Mouse (Mus musculus): ENCODE results near the gene Scoc. TPM values are rescaled to one million over a fixed set of nuclear protein-coding genes. Genes with fewer than 3 reads are reported as not detected.
"Not testable (repeated sequence)": the region's sequence is repeated elsewhere in the genome, so short reads cannot be mapped to it uniquely, and the experiment has no call there.

Gene Scoc
- polyA plus RNA-seq, 1 experiment: 0.70 TPM

DNA sequence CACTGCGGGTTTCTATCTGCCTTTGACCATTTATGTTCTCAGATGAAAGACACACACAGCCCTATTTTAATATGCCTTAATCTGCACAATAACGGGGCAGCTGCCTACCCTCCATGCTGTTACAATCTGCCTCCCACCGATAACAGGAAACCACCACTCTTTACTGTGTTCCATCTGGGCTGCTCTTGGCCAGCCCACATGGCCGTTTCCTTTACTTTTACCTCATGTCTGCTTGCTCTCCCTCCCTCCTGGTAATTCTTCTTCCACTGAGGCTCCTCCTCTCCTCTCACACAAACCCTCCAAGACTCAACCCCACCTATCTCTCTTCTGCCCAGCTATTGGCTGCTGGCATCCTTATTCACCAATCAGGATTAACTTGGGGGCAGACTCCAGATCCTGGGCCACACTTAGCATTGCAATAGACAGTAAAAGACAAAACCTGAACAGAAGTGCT is 29.1 kb downstream of the Scoc start:
- TF ChIP-seq GATA1 (IDR thresholded peaks at IDR 0.05; ENCODE audit: low read length) (no peak), TAL1 (IDR thresholded peaks at IDR 0.05; ENCODE audit: low read length) (peak; percentile 42; the same call in 2 of the 3 replicates)
- Histone ChIP-seq H3K4me3 (replicated peaks) (peak overlapping the region; percentile 53), H3K9me3 (ENCODE audit: control insufficient read depth, low read length) (no peaks in the 10 kb centered on the region), H3K36me3 (ENCODE audit: control insufficient read depth) (peaks cover 30% of the 10 kb centered on the region), H3K4me1 (ENCODE audit: control insufficient read depth) (peaks cover 54% of the 10 kb centered on the region), H3K27me3 (ENCODE audit: control insufficient read depth) (no peaks in the 10 kb centered on the region)

DNA sequence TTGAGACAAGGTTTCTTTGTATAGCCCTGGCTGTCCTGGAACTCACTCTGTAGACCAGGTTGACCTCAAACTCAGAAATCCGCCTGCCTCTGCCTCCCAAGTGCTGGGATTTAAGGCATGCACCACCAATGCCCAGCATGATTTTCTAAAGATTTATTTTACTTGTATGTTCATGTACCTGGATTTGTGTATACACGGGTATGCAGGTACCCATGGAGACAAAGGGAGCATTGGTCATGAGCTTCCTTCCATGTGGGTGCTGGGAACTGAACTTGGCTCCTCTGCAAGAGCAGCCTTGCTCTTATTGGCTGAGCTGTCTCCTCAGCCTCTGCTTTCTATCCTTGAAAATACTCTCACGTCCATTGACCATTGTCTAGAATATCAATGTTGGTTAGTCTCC is 29.6 kb downstream of the Scoc start:
- Histone ChIP-seq H3K4me3 (replicated peaks) (peak overlapping the region; percentile 53), H3K4me1 (ENCODE audit: control insufficient read depth) (peaks cover 58% of the 10 kb centered on the region), H3K36me3 (ENCODE audit: control insufficient read depth) (peaks cover 25% of the 10 kb centered on the region)
- H3K27me3 ChIP-seq (ENCODE audit: control insufficient read depth); H3K9me3 ChIP-seq (ENCODE audit: control insufficient read depth, low read length): not testable (repeated sequence)

DNA sequence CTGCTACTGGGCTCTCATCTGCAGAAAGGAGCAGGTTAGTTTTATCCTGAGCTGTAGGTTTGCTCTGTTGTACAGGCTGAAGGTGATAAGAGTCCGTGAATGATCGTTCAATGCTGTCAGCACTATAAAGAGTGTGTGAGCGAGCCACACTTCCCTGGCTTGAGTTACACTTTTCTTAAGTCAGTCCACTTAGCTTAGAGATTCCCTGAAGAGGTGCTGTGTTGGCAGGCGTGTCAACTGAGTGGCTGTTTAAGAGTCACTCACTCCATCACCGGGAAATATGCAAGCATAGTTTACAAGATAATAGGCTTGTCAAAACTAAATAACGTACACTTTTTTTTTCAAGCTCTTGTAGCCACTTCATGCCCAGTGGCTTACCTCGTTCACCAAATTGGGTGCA is 31.2 kb downstream of the Scoc start:
- TF ChIP-seq TAL1 (IDR thresholded peaks at IDR 0.05; ENCODE audit: low read length): no peak
- no peak for TF ChIP-seq GATA1 (IDR thresholded peaks at IDR 0.05; ENCODE audit: low read length)
- Histone ChIP-seq H3K36me3 (ENCODE audit: control insufficient read depth) (peaks cover 10% of the 10 kb centered on the region), H3K4me1 (ENCODE audit: control insufficient read depth) (peaks cover 69% of the 10 kb centered on the region), H3K27me3 (ENCODE audit: control insufficient read depth) (no peaks in the 10 kb centered on the region), H3K9me3 (ENCODE audit: control insufficient read depth, low read length) (no peaks in the 10 kb centered on the region), H3K4me3 (replicated peaks) (no peak overlapping the region)

DNA sequence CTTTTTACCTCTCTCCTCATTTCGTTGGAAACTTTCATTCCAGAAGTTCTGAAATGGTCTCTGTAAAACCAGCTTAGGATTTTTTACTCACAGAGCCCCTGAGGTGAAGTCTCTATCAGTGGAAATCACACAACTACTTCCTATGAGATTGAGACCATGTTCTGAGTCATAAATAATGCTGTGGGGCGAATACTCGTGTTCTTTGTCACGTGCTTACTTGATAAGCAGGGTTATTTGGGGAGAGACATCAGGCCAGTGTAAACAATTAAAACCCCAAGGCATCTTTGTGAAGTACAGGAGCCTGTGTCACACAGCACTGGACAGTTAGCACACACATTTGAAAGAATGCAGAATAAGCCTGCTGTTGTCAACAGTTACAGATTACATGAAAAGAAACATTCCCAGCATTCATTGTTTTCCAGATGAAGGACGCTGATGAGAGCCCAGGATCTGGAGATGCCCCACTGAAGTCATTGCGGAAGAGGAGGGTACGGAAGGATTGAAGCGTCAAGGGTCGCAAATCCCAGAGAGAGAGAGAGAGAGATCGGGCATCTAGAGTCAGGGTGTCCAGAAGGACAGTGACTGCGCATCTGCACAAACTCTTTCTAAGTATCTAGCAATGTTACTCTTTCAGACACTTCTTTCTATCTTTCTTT is 32.0 kb downstream of the Scoc start:
- no peak overlapping the region for H3K4me3 ChIP-seq (replicated peaks)
- no peaks in the 10 kb centered on the region for H3K27me3 ChIP-seq (ENCODE audit: control insufficient read depth)
- H3K36me3 ChIP-seq (ENCODE audit: control insufficient read depth): peaks cover 10% of the 10 kb centered on the region
- TF ChIP-seq TAL1 (IDR thresholded peaks at IDR 0.05; ENCODE audit: low read length) (no peak), GATA1 (IDR thresholded peaks at IDR 0.05; ENCODE audit: low read length) (no peak)
- H3K4me1 ChIP-seq (ENCODE audit: control insufficient read depth): peaks cover 76% of the 10 kb centered on the region
- H3K9me3 ChIP-seq (ENCODE audit: control insufficient read depth, low read length): no peaks in the 10 kb centered on the region

DNA sequence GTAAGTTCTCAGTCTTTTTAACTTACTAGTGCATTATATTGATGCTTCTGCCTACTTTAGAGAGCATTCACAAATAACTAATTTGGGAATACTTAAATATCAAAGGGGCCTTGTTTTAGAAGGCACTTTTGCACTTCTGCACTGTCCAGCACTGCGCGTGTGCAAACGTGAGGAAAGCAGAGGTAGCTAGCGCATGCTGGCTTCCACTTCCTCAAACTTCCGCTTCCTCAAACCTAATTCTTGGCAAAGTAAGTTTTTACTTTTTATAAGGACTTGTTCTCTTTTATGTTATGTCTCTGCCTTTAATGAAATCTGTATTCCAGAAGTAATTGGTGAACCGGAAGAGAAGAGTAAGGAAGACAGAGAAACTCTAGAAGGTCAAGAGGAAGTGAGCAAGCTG is 33.0 kb downstream of the Scoc start:
- TF ChIP-seq TAL1 (IDR thresholded peaks at IDR 0.05; ENCODE audit: low read length) (no peak), GATA1 (IDR thresholded peaks at IDR 0.05; ENCODE audit: low read length) (no peak)
- H3K27me3 ChIP-seq (ENCODE audit: control insufficient read depth): no peaks in the 10 kb centered on the region
- peaks cover 83% of the 10 kb centered on the region for H3K4me1 ChIP-seq (ENCODE audit: control insufficient read depth)

DNA sequence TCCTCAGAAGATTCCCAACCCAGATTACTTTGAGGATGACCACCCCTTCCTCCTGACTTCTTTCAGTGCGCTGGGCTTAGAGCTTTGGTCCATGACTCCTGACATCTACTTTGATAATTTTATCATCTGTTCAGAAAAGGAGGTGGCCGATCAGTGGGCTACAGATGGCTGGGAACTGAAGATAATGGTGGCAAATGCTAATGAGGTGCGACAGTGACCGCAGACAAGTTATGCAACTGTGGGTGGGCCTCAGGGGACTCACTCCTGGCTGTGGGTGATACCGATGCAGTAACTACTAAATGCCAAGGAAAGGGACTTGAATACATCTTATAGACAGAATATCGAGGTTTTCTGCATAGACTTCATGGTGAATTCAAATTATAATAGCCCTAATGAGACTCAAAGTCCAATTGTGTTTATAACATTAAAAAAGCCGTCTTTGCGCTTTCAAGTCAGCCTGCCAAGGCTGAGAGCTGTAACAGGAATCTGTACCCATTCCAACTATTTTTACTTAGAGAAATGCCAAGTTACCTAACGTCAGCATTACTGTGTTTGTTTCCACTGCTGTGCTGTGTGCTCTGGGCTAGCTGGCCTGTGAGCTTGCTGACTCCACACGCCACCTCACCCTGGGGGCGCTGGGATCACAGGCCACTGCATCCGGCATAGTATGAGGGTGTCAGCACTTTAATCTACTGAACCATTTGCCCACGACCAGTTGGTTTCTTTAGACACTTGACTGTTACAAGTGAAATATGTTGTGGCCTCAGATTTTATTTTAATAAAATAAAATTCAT is 35.0 kb downstream of the Scoc start:
- H3K4me1 ChIP-seq (ENCODE audit: control insufficient read depth): peaks cover 70% of the 10 kb centered on the region
- H3K36me3 ChIP-seq (ENCODE audit: control insufficient read depth): no peaks in the 10 kb centered on the region
- H3K4me3 ChIP-seq (replicated peaks): peak overlapping the region; percentile 32
- peak; percentile 63 for TF ChIP-seq TAL1 (IDR thresholded peaks at IDR 0.05; ENCODE audit: low read length)
- TF ChIP-seq GATA1 (IDR thresholded peaks at IDR 0.05; ENCODE audit: low read length): peak; percentile 49
- no peaks in the 10 kb centered on the region for H3K27me3 ChIP-seq (ENCODE audit: control insufficient read depth)
- no peaks in the 10 kb centered on the region for H3K9me3 ChIP-seq (ENCODE audit: control insufficient read depth, low read length)

More for the DNA sequence above, 33.0 kb downstream of the Scoc start:
- H3K9me3 ChIP-seq (ENCODE audit: control insufficient read depth, low read length): no peaks in the 10 kb centered on the region
- H3K36me3 ChIP-seq (ENCODE audit: control insufficient read depth): peaks cover 4% of the 10 kb centered on the region
- H3K4me3 ChIP-seq (replicated peaks): no peak overlapping the region

DNA sequence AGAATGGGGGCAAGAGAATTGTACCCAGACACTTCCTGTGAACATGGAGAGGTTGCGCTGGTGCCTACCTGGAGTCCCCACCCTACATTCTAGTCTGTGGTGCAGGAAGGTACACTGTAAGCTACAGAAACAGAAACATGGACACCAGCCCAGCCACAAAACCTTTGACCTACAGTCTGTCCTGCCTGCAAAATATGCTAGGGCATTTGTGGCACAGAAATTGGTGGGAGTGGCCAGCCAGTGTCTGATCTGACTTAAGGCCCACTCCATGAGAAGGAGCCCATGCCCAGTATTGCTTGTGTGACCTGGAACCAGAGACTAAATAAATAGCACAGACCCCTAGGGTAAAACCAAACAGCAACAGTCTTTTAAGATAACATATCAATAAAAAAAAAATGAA is 36.8 kb downstream of the Scoc start:
- TF ChIP-seq GATA1 (IDR thresholded peaks at IDR 0.05; ENCODE audit: low read length) (no peak), TAL1 (IDR thresholded peaks at IDR 0.05; ENCODE audit: low read length) (no peak)
- Histone ChIP-seq H3K27me3 (ENCODE audit: control insufficient read depth) (no peaks in the 10 kb centered on the region), H3K36me3 (ENCODE audit: control insufficient read depth) (no peaks in the 10 kb centered on the region), H3K4me3 (replicated peaks) (no peak overlapping the region), H3K9me3 (ENCODE audit: control insufficient read depth, low read length) (no peaks in the 10 kb centered on the region), H3K4me1 (ENCODE audit: control insufficient read depth) (peaks cover 52% of the 10 kb centered on the region)

DNA sequence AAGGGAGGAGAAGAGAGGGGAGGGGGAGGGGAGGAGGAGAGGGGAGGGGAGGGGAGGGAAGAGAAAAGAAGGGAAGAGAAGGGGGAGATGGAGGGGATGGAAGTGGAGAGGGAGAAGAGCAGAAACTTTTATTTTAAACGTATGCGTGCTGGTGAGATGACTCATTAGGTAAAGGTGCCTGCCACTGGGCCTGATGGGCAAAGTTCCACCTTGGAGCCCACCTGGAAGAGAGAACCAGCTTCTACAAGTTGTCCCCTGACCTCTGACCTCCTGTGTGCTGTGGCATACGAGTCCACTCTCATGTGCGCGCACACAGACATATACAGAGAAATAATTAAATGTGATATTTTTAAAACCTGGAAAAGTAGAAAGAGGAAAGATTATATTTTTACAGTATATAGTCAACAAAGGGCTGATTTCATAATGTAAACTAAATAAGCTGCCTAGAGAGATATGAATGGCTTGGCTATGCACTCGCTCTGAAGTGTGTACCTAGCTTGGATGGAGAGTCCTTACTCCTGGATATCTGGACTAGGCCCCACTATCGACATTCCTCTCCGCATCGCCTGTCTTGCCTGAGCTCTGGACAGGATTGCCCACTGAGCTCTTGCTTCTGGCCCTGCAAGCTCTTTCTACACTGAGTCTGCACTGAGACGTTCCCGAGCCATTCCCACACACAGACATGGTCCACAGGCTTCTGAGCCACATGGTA is 39.2 kb downstream of the Scoc start:
- Histone ChIP-seq H3K36me3 (ENCODE audit: control insufficient read depth) (no peaks in the 10 kb centered on the region), H3K27me3 (ENCODE audit: control insufficient read depth) (0 out of 2 replicates have a peak, but pooled peaks cover 2% of the 10 kb centered on the region), H3K4me1 (ENCODE audit: control insufficient read depth) (peaks cover 32% of the 10 kb centered on the region), H3K9me3 (ENCODE audit: control insufficient read depth, low read length) (no peaks in the 10 kb centered on the region), H3K4me3 (replicated peaks) (no peak overlapping the region)
- TF ChIP-seq TAL1 (IDR thresholded peaks at IDR 0.05; ENCODE audit: low read length): no peak
- TF ChIP-seq GATA1 (IDR thresholded peaks at IDR 0.05; ENCODE audit: low read length): no peak

DNA sequence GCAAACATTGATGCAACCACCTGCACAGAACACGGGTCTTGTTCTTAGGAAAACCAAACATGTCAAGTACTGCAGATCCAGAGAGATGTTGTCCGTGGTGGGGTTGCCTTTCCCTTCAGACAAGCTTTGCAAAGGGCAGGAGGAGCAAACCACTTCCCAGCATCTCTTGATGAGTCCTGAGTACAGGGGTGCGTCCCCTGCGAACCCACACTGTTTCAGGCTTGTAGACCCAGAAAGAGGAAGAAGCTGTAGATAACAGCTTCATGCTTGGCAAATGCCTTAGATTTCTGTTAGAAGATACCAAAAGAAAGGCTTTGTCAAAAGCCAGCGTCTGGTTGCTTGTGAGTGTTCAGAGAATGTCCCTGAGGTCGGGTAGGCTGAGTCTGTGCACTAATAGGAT is 40.2 kb downstream of the Scoc start:
- H3K4me3 ChIP-seq (replicated peaks): no peak overlapping the region
- no peaks in the 10 kb centered on the region for H3K36me3 ChIP-seq (ENCODE audit: control insufficient read depth)
- H3K9me3 ChIP-seq (ENCODE audit: control insufficient read depth, low read length): no peaks in the 10 kb centered on the region
- TF ChIP-seq TAL1 (IDR thresholded peaks at IDR 0.05; ENCODE audit: low read length) (no peak), GATA1 (IDR thresholded peaks at IDR 0.05; ENCODE audit: low read length) (no peak)
- 0 out of 2 replicates have a peak, but pooled peaks cover 2% of the 10 kb centered on the region for H3K27me3 ChIP-seq (ENCODE audit: control insufficient read depth)
- peaks cover 22% of the 10 kb centered on the region for H3K4me1 ChIP-seq (ENCODE audit: control insufficient read depth)
